Mouse (Mus musculus) olfactory bulb, adult 2 months (tissue): ENCODE measurements around the gene Psmd5. TPM values are rescaled to one million over a fixed set of nuclear protein-coding genes. Genes with fewer than 3 reads are reported as not detected.

Source experiments
- H3K27ac ChIP-seq: fragments of 200-500 bp; 2 replicates; pipeline ENCODE4 v1.5.1; 2012; ENCODE audit warnings: low read depth, low read length; ENCODE audit not compliant: insufficient read depth
- H3K4me1 ChIP-seq: fragments of 200-500 bp; 2 replicates; pipeline ENCODE4 v1.6.1; 2012; ENCODE audit warnings: low read length; ENCODE audit not compliant: control insufficient read depth, insufficient read depth
- H3K4me3 ChIP-seq: fragments of 200-500 bp; 2 replicates; pipeline ENCODE4 v1.5.1; 2012; ENCODE audit warnings: mild to moderate bottlenecking, low read depth, low read length, moderate library complexity; ENCODE audit not compliant: insufficient read depth
- CTCF ChIP-seq: fragments of 200-500 bp; IDR thresholded peaks from 2 replicates; pipeline ENCODE4 v1.5.1; 2012; ENCODE audit warnings: low read depth, mild to moderate bottlenecking, low read length, moderate library complexity; ENCODE audit not compliant: insufficient read depth
- POLR2A ChIP-seq: fragments of 200-500 bp; IDR thresholded peaks from 2 replicates; pipeline ENCODE4 v1.6.1; 2012; ENCODE audit warnings: mild to moderate bottlenecking, low read depth, low read length, moderate library complexity; ENCODE audit not compliant: insufficient read depth
- WGBS: fragments of 180-500 bp; shearing (Covaris S2); methylation state at CpG from one replicate; pipeline ENCODE4 v1.1.7; 2018; 5-methylcytosine and 5-hydroxymethylcytosine counted together
- polyA plus RNA-seq: library from polyadenylated mRNA; stranded (reverse); fragments of >200 nt; gene quantifications from 2 replicates; pipeline ENCODE4 v1.2.4, GENCODE M21; 2012; ENCODE audit warnings: low replicate concordance; ENCODE audit not compliant: missing spikeins, insufficient read depth, insufficient read length

Psmd5 gene
- polyA plus RNA-seq, 1 experiment = not detected

- Histone ChIP-seq H3K27ac (no peak overlapping the region), H3K4me1 (peaks cover 8% of the 10 kb centered on the region), H3K4me3 (no peak overlapping the region)
- WGBS = 83% methylated on average over 7 of the region's 7 CpGs
- TF ChIP-seq CTCF = no peak
- TF ChIP-seq POLR2A = no peak
Observed at GRCm38 (mm10) chr2:34800371-34800770, 74.4 kb downstream of the Psmd5 start.

Other genes with a start within 250 kb of the Psmd5 start
- gene Gapvd1, start 119.7 kb downstream of the Psmd5 start, polyA plus RNA-seq = not detected in 2 replicates
- not detected in 2 replicates for gene Hspa5, start 103.0 kb downstream of the Psmd5 start, polyA plus RNA-seq
- not detected in 2 replicates for gene Rabepk, start 75.1 kb downstream of the Psmd5 start, polyA plus RNA-seq
- not detected in 2 replicates for gene Fbxw2, start 48.7 kb downstream of the Psmd5 start, polyA plus RNA-seq
- not detected in 2 replicates for gene Gm34653, start 42.0 kb downstream of the Psmd5 start, polyA plus RNA-seq
- gene Cutal, start 572 bp downstream of the Psmd5 start, polyA plus RNA-seq = not detected in 2 replicates
- not detected in 2 replicates for gene Phf19, start 39.1 kb upstream of the Psmd5 start, polyA plus RNA-seq
- gene Traf1, start 86.8 kb upstream of the Psmd5 start, polyA plus RNA-seq = not detected in 2 replicates
- gene Hc, start 186.5 kb upstream of the Psmd5 start, polyA plus RNA-seq = not detected in 2 replicates
- not detected in 2 replicates for gene AI182371, start 226.6 kb upstream of the Psmd5 start, polyA plus RNA-seq
- gene Cntrl, start 234.5 kb upstream of the Psmd5 start, polyA plus RNA-seq = 331 TPM in 1 of 2 replicates, not detected in the other